Mouse (Mus musculus) macrophage (primary cell): Measurements from ENCODE around the gene Lurap1l. TPM values are rescaled to one million over a fixed set of nuclear protein-coding genes. Genes with fewer than 3 reads are reported as not detected.

ENCODE experiments used
- polyA plus RNA-seq: library from polyadenylated mRNA; stranded (reverse); fragments of 250-400 nt; gene quantifications from 3 replicates; pipeline ENCODE4 v1.2.4, GENCODE M21; 2018; ENCODE audit warnings: inconsistent platforms

Lurap1l gene
- polyA plus RNA-seq, 1 experiment from 2014 or later, result not detected

Other genes starting within 250 kb of the Lurap1l start
- not detected in 3 replicates for gene Tyrp1, start 76.5 kb upstream of the Lurap1l start, polyA plus RNA-seq